Mouse (Mus musculus) cortical plate, adult 2 months (tissue): Measurements from ENCODE around the gene Pithd1.

Experiments used
- CTCF ChIP-seq: fragments of 200-500 bp; IDR thresholded peaks from 2 replicates; pipeline ENCODE4 v1.5.1; 2011; ENCODE audit warnings: mild to moderate bottlenecking, control low read depth, low read length; ENCODE audit not compliant: insufficient read depth; ENCODE audit errors: extremely low read depth
- POLR2A ChIP-seq: fragments of 200-500 bp; IDR thresholded peaks from 2 replicates; pipeline ENCODE4 v1.6.1; 2011; ENCODE audit warnings: mild to moderate bottlenecking, low read length, control low read depth; ENCODE audit not compliant: insufficient read depth; ENCODE audit errors: extremely low read depth

DNA sequence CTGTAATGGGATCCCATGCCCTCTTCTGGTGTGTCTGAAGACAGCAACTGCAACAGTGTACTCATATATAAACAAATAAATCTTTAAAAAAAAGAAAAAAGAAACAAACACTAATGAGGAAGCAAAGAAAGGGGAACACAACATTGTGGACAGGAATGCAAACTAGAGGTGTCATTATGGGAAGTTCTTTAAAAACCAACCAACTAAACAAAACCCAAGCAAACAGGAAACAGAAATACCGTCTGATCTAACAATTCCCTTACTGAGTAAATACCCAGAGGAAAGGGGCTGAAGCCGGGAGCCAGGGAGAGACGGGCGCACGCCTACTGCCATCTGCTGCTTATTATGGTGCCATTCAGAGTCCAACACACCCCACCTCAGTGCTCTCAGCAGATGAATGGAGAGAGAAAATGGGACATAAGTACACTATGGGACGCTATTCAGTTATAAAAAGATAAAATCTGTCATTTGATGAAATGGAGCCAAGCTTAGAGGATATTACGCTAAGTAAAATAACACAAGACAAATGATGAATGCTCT is 5.5 kb downstream of the Pithd1 start:
- TF ChIP-seq POLR2A, result no peak
- no peak for TF ChIP-seq CTCF
